Mouse (Mus musculus) midbrain, embryonic 13.5 days (tissue): ENCODE results near the gene Fis1. TPM values are rescaled to one million over a fixed set of nuclear protein-coding genes. Genes with fewer than 3 reads are reported as not detected.
"Not testable (repeated sequence)": the region's sequence is repeated elsewhere in the genome, so short reads cannot be mapped to it uniquely, and the experiment has no call there.

Experiments used
- ATAC-seq: fragments of 200-750 bp; cut with Nextera tagmentation; 2 replicates; pipeline ENCODE4 v1.8.0; 2017; ENCODE audit warnings: mild to moderate bottlenecking, moderate TSS enrichment, moderate library complexity
- H3K27ac ChIP-seq: fragments of 300-500 bp; sonication (generic); 2 replicates; pipeline ENCODE4 v1.5.1; 2015; ENCODE audit warnings: inconsistent platforms, mild to moderate bottlenecking, moderate library complexity
- H3K27me3 ChIP-seq: fragments of 300-500 bp; sonication (generic); 2 replicates; pipeline ENCODE4 v1.6.1; 2015; ENCODE audit warnings: mild to moderate bottlenecking, inconsistent platforms
- H3K36me3 ChIP-seq: fragments of 300-500 bp; sonication (generic); 2 replicates; pipeline ENCODE4 v1.6.1; 2015; ENCODE audit warnings: mild to moderate bottlenecking, inconsistent platforms
- H3K4me1 ChIP-seq: fragments of 300-500 bp; sonication (generic); replicated peaks from 2 replicates; pipeline ENCODE4 v1.6.1; 2015; ENCODE audit warnings: inconsistent platforms
- H3K4me2 ChIP-seq: fragments of 300-500 bp; sonication (generic); replicated peaks from 2 replicates; pipeline ENCODE4 v1.6.1; 2015; ENCODE audit warnings: moderate library complexity, mild to moderate bottlenecking, inconsistent platforms
- H3K4me3 ChIP-seq: fragments of 300-500 bp; sonication (generic); replicated peaks from 2 replicates; pipeline ENCODE4 v1.5.1; 2015; ENCODE audit warnings: mild to moderate bottlenecking, inconsistent platforms
- H3K9ac ChIP-seq: fragments of 300-500 bp; sonication (generic); replicated peaks from 2 replicates; pipeline ENCODE4 v1.6.1; 2015; ENCODE audit warnings: mild to moderate bottlenecking, inconsistent platforms
- H3K9me3 ChIP-seq: fragments of 300-500 bp; sonication (generic); 2 replicates; pipeline ENCODE4 v1.6.1; 2016; ENCODE audit warnings: mild to moderate bottlenecking, inconsistent platforms
- WGBS: fragments of 180-500 bp; shearing (Covaris S2); methylation state at CpG from one replicate; pipeline ENCODE4 v1.1.7; 2015; 5-methylcytosine and 5-hydroxymethylcytosine counted together
- polyA plus RNA-seq: library from polyadenylated mRNA; unstranded; fragments of >200 nt; fragmentation: Nextera tagmentation; extraction: Ambion mirVana; gene quantifications from 2 replicates; pipeline ENCODE4 v1.2.1, GENCODE M21; 2015

Fis1 gene
- polyA plus RNA-seq, 1 experiment from 2014 or later, result 412 TPM

- Histone ChIP-seq H3K4me1 (peaks cover 7% of the 10 kb centered on the region), H3K27me3 (no peaks in the 10 kb centered on the region), H3K4me2 (no peak overlapping the region), H3K9ac (no peak overlapping the region), H3K9me3 (no peaks in the 10 kb centered on the region), H3K36me3 (peaks cover 5% of the 10 kb centered on the region; the same call in 1 of the 2 replicates), H3K4me3 (no peak overlapping the region), H3K27ac (no peak overlapping the region)
- 80% methylated on average over 7 of the region's 7 CpGs for WGBS
- ATAC-seq, result no peak
These were observed 29.2 kb upstream of the Fis1 start for GRCm38 (mm10) chr5:136923751-136924478.

- Histone ChIP-seq H3K27ac (peak overlapping the region; percentile 53), H3K4me1 (peaks cover 4% of the 10 kb centered on the region; the same call in 1 of the 2 replicates), H3K4me2 (no peak overlapping the region), H3K27me3 (no peaks in the 10 kb centered on the region), H3K4me3 (no peak overlapping the region), H3K9ac (no peak overlapping the region), H3K9me3 (no peaks in the 10 kb centered on the region), H3K36me3 (peaks cover 5% of the 10 kb centered on the region; the same call in 1 of the 2 replicates)
- ATAC-seq, result peak; percentile 87
- 20% methylated on average over 4 of the region's 4 CpGs for WGBS
These were observed 24.0 kb upstream of the Fis1 start for GRCm38 (mm10) chr5:136929073-136929472.

- Histone ChIP-seq H3K27me3 (no peaks in the 10 kb centered on the region), H3K9ac (no peak overlapping the region), H3K27ac (no peak overlapping the region), H3K4me2 (no peak overlapping the region), H3K4me3 (no peak overlapping the region), H3K9me3 (no peaks in the 10 kb centered on the region), H3K36me3 (peaks cover 1% of the 10 kb centered on the region; the same call in 1 of the 2 replicates), H3K4me1 (peaks cover 4% of the 10 kb centered on the region; the same call in 1 of the 2 replicates)
- 87% methylated on average over 14 of the region's 14 CpGs for WGBS
- ATAC-seq, result no peak
These were observed 21.2 kb upstream of the Fis1 start for GRCm38 (mm10) chr5:136931896-136932295.

GRCm38 (mm10) chr5:136932956-136933355 is 20.1 kb upstream of the Fis1 start:
- WGBS, result 84% methylated on average over 5 of the region's 5 CpGs
- Histone ChIP-seq H3K9ac (no peak overlapping the region), H3K4me1 (peaks cover 4% of the 10 kb centered on the region; the same call in 1 of the 2 replicates), H3K36me3 (no peaks in the 10 kb centered on the region), H3K4me3 (no peak overlapping the region), H3K27ac (no peak overlapping the region), H3K27me3 (no peaks in the 10 kb centered on the region), H3K9me3 (no peaks in the 10 kb centered on the region), H3K4me2 (no peak overlapping the region)
- ATAC-seq, result no peak

GRCm38 (mm10) chr5:136933930-136934329 is 19.1 kb upstream of the Fis1 start:
- Histone ChIP-seq H3K27me3 (no peaks in the 10 kb centered on the region), H3K9ac (no peak overlapping the region), H3K4me3 (no peak overlapping the region), H3K4me2 (no peak overlapping the region), H3K4me1 (peaks cover 4% of the 10 kb centered on the region; the same call in 1 of the 2 replicates), H3K9me3 (no peaks in the 10 kb centered on the region), H3K36me3 (no peaks in the 10 kb centered on the region), H3K27ac (no peak overlapping the region)
- 91% methylated on average over 6 of the region's 6 CpGs for WGBS
- no peak for ATAC-seq

GRCm38 (mm10) chr5:136935905-136936695 is 17.0 kb upstream of the Fis1 start:
- H3K9me3 ChIP-seq, result no peaks in the 10 kb centered on the region
- no peaks in the 10 kb centered on the region for H3K4me1 ChIP-seq
- H3K36me3 ChIP-seq, result no peaks in the 10 kb centered on the region
- ATAC-seq, result no peak
- WGBS, result 77% methylated on average over 7 of the region's 7 CpGs
- no peak overlapping the region for H3K27ac ChIP-seq
- no peak overlapping the region for H3K9ac ChIP-seq
- no peak overlapping the region for H3K4me2 ChIP-seq
- no peak overlapping the region for H3K4me3 ChIP-seq
- H3K27me3 ChIP-seq, result no peaks in the 10 kb centered on the region

GRCm38 (mm10) chr5:136936750-136937149 is 16.3 kb upstream of the Fis1 start:
- WGBS, result 87% methylated on average over 6 of the region's 6 CpGs
- Histone ChIP-seq H3K27ac (no peak overlapping the region), H3K9me3 (no peaks in the 10 kb centered on the region), H3K4me1 (no peaks in the 10 kb centered on the region), H3K9ac (no peak overlapping the region), H3K36me3 (no peaks in the 10 kb centered on the region), H3K4me3 (no peak overlapping the region), H3K4me2 (no peak overlapping the region), H3K27me3 (no peaks in the 10 kb centered on the region)
- ATAC-seq, result no peak

GRCm38 (mm10) chr5:136937621-136938020 is 15.5 kb upstream of the Fis1 start:
- no peak overlapping the region for H3K9ac ChIP-seq
- H3K27me3 ChIP-seq, result no peaks in the 10 kb centered on the region
- H3K4me3 ChIP-seq, result no peak overlapping the region
- no peak overlapping the region for H3K27ac ChIP-seq
- H3K9me3 ChIP-seq, result no peaks in the 10 kb centered on the region
- no peak for ATAC-seq
- no peaks in the 10 kb centered on the region for H3K4me1 ChIP-seq
- no peaks in the 10 kb centered on the region for H3K36me3 ChIP-seq
- WGBS, result 97% methylated on average over 5 of the region's 5 CpGs
- H3K4me2 ChIP-seq, result no peak overlapping the region

GRCm38 (mm10) chr5:136939284-136939683 is 13.8 kb upstream of the Fis1 start:
- no peak overlapping the region for H3K27ac ChIP-seq
- no peaks in the 10 kb centered on the region for H3K9me3 ChIP-seq
- 68% methylated on average over 7 of the region's 7 CpGs for WGBS
- H3K36me3 ChIP-seq, result no peaks in the 10 kb centered on the region
- no peak for ATAC-seq
- H3K9ac ChIP-seq, result no peak overlapping the region
- H3K4me2 ChIP-seq, result no peak overlapping the region
- H3K4me3 ChIP-seq, result no peak overlapping the region
- H3K4me1 ChIP-seq, result no peaks in the 10 kb centered on the region
- no peaks in the 10 kb centered on the region for H3K27me3 ChIP-seq

DNA sequence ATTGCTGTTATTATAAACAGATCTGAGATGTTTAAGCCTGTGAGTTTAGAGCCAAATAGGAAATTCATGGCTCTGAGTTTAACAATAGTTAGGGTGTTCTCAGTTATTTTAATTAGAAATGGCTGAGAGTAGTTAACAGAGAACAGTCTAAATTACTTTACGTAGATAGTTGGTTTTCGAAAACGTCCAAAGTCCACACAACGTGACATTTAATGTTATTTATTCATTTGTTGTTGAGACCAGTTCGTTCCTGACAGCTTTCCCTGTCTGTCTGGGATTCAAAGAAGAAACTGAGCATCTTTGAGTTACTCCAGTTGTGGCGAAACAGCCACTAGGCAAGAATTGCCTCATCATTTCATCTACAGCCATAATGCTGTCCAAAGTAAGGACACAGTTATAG is 13.0 kb upstream of the Fis1 start:
- not testable (repeated sequence) for H3K4me2 ChIP-seq, H3K27ac ChIP-seq, H3K4me3 ChIP-seq, H3K36me3 ChIP-seq, H3K9ac ChIP-seq, H3K9me3 ChIP-seq, H3K27me3 ChIP-seq, ATAC-seq, H3K4me1 ChIP-seq
- WGBS, result 89% methylated on average over 6 of the region's 6 CpGs

GRCm38 (mm10) chr5:136940845-136941560 is 12.1 kb upstream of the Fis1 start:
- ATAC-seq, result no peak
- WGBS, result 89% methylated on average over 12 of the region's 12 CpGs
- no peaks in the 10 kb centered on the region for H3K36me3 ChIP-seq
- no peaks in the 10 kb centered on the region for H3K27me3 ChIP-seq
- no peak overlapping the region for H3K4me2 ChIP-seq
- no peaks in the 10 kb centered on the region for H3K9me3 ChIP-seq
- no peak overlapping the region for H3K9ac ChIP-seq
- H3K4me1 ChIP-seq, result no peaks in the 10 kb centered on the region
- no peak overlapping the region for H3K4me3 ChIP-seq
- H3K27ac ChIP-seq, result no peak overlapping the region

DNA sequence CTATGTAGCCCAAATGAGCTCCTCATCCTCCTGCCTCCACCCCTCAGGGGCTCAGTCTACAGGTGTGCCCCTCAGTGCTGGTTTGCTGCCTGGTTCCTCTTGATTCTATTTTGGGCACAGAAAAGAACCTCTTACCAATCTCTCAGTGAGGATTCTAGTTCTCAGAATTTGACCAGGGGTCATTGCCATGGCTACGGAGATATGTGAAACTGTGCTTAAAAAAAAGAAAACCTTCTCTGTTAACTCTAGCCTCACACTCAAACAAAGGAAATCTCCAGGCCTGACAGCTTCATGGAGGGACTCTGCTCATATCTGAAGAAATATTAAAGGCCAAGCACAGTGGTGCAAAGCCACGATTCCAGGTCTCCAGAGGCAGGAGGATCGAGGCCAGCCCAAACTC is 10.3 kb upstream of the Fis1 start:
- no peaks in the 10 kb centered on the region for H3K36me3 ChIP-seq
- 80% methylated on average over 3 of the region's 3 CpGs for WGBS

More for the DNA sequence above, 10.3 kb upstream of the Fis1 start:
- no peak overlapping the region for H3K9ac ChIP-seq
- H3K27ac ChIP-seq, result no peak overlapping the region
- H3K27me3 ChIP-seq, result no peaks in the 10 kb centered on the region
- no peak overlapping the region for H3K4me3 ChIP-seq
- no peak overlapping the region for H3K4me2 ChIP-seq
- no peaks in the 10 kb centered on the region for H3K4me1 ChIP-seq
- H3K9me3 ChIP-seq, result no peaks in the 10 kb centered on the region
- no peak for ATAC-seq
